Mouse (Mus musculus): ENCODE measurements around the gene Arhgap4. TPM values are rescaled to one million over a fixed set of nuclear protein-coding genes. Genes with fewer than 3 reads are reported as not detected.
A peak's percentile ranks its signal among the peaks of the same experiment; 100 is the strongest.

Gene Arhgap4
- polyA plus RNA-seq, 1 experiment from 2014 or later: 2.1 TPM

GRCm38 (mm10) chrX:73954988-73955387 is 33.3 kb upstream of the Arhgap4 start:
- H3K4me2 ChIP-seq (ENCODE audit: low read depth): no peak overlapping the region
- 95% methylated on average over 6 of the region's 6 CpGs for WGBS

GRCm38 (mm10) chrX:73952603-73953002 is 30.9 kb upstream of the Arhgap4 start:
- Histone ChIP-seq H3K27me3 (ENCODE audit: control insufficient read depth, insufficient read depth, low read length) (no peaks in the 10 kb centered on the region), H3K36me3 (ENCODE audit: control insufficient read depth, insufficient read depth, low read length) (peaks cover 20% of the 10 kb centered on the region), H3K4me2 (ENCODE audit: low read depth) (no peak overlapping the region), H3K4me1 (ENCODE audit: control insufficient read depth, insufficient read depth, low read length) (no peaks in the 10 kb centered on the region), H3K27ac (ENCODE audit: low read depth, low read length) (no peak overlapping the region), H3K4me3 (ENCODE audit: low read depth, low read length) (no peak overlapping the region), H3K9me3 (ENCODE audit: control insufficient read depth, low read length) (no peaks in the 10 kb centered on the region), H3K9ac (ENCODE audit: low read length) (no peak overlapping the region)
- 92% methylated on average over 5 of the region's 5 CpGs for WGBS
- DNase-seq (ENCODE audit: low spot score) (no peak), ATAC-seq (ENCODE audit: insufficient read depth, low FRiP score, low TSS enrichment) (no peak)

More at GRCm38 (mm10) chrX:73954988-73955387, 33.3 kb upstream of the Arhgap4 start:
- Histone ChIP-seq H3K4me1 (ENCODE audit: control insufficient read depth, insufficient read depth, low read length) (no peaks in the 10 kb centered on the region), H3K9me3 (ENCODE audit: control insufficient read depth, low read length) (no peaks in the 10 kb centered on the region), H3K4me3 (ENCODE audit: low read depth, low read length) (no peak overlapping the region), H3K27me3 (ENCODE audit: control insufficient read depth, insufficient read depth, low read length) (no peaks in the 10 kb centered on the region), H3K36me3 (ENCODE audit: control insufficient read depth, insufficient read depth, low read length) (peaks cover 14% of the 10 kb centered on the region), H3K27ac (ENCODE audit: low read depth, low read length) (no peak overlapping the region), H3K9ac (ENCODE audit: low read length) (no peak overlapping the region)
- DNase-seq (ENCODE audit: low spot score): no peak
- ATAC-seq (ENCODE audit: insufficient read depth, low FRiP score, low TSS enrichment): no peak

DNA sequence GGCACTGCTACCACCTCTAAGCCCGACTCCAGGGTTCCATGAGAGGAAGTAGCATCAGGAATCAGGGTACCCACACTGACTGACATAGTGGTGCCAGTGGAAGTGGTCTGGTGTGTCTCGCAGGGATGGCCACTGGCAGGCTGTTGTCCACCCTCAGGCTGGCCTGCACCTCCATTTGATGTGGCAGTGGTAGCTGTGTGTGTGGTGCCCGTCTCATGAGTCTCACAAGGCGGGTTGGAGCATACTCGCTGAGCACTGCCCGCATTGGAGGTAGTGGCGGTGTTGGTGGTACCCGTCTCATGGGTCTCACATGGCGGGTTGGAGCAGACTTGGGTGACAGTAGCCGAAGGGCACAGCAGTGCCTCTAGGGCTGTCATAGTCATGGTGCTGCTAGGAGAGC is 27.7 kb upstream of the Arhgap4 start:
- no peak overlapping the region for H3K27ac ChIP-seq (ENCODE audit: low read depth, low read length)
- H3K27me3 ChIP-seq (ENCODE audit: control insufficient read depth, insufficient read depth, low read length): no peaks in the 10 kb centered on the region
- no peak overlapping the region for H3K4me2 ChIP-seq (ENCODE audit: low read depth)
- no peak overlapping the region for H3K4me3 ChIP-seq (ENCODE audit: low read depth, low read length)
- WGBS: 87% methylated on average over 10 of the region's 10 CpGs
- H3K36me3 ChIP-seq (ENCODE audit: control insufficient read depth, insufficient read depth, low read length): peaks cover 25% of the 10 kb centered on the region
- DNase-seq (ENCODE audit: low spot score) (no peak), ATAC-seq (ENCODE audit: insufficient read depth, low FRiP score, low TSS enrichment) (no peak)
- H3K4me1 ChIP-seq (ENCODE audit: control insufficient read depth, insufficient read depth, low read length): no peaks in the 10 kb centered on the region
- no peak overlapping the region for H3K9ac ChIP-seq (ENCODE audit: low read length)
- H3K9me3 ChIP-seq (ENCODE audit: control insufficient read depth, low read length): no peaks in the 10 kb centered on the region

DNA sequence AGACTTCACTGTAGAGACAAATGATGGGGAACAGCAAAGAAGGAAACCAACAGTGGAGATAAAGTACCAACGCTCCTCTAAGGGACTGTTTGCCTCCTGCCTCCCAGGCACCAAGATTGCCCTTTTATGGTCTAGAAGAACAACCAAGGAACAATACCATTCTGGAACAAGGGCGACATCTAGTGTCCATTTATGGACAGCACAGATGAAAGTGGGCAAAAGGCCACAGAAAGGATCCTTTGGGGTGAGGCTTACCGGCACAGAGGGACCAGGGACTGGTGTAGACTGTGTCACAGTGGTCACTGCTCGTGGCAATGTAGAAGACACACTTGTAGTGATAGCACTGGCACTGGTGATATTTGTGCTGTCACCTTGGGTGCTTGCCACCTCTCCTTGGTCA is 27.0 kb upstream of the Arhgap4 start:
- Histone ChIP-seq H3K4me1 (ENCODE audit: control insufficient read depth, insufficient read depth, low read length) (no peaks in the 10 kb centered on the region), H3K4me2 (ENCODE audit: low read depth) (no peak overlapping the region), H3K27ac (ENCODE audit: low read depth, low read length) (no peak overlapping the region), H3K4me3 (ENCODE audit: low read depth, low read length) (no peak overlapping the region), H3K36me3 (ENCODE audit: control insufficient read depth, insufficient read depth, low read length) (peaks cover 25% of the 10 kb centered on the region), H3K27me3 (ENCODE audit: control insufficient read depth, insufficient read depth, low read length) (no peaks in the 10 kb centered on the region), H3K9ac (ENCODE audit: low read length) (no peak overlapping the region), H3K9me3 (ENCODE audit: control insufficient read depth, low read length) (no peaks in the 10 kb centered on the region)
- ATAC-seq (ENCODE audit: insufficient read depth, low FRiP score, low TSS enrichment) (0 out of 2 replicates have a peak, but pooled peaks have one; percentile 31), DNase-seq (ENCODE audit: low spot score) (peak; percentile 47)
- 20% methylated on average over 4 of the region's 4 CpGs for WGBS

- no peaks in the 10 kb centered on the region for H3K27me3 ChIP-seq (ENCODE audit: control insufficient read depth, insufficient read depth, low read length)
- peaks cover 25% of the 10 kb centered on the region for H3K36me3 ChIP-seq (ENCODE audit: control insufficient read depth, insufficient read depth, low read length)
- no peak for DNase-seq (ENCODE audit: low spot score)
- no peak overlapping the region for H3K27ac ChIP-seq (ENCODE audit: low read depth, low read length)
- H3K4me3 ChIP-seq (ENCODE audit: low read depth, low read length): no peak overlapping the region
- no peak overlapping the region for H3K4me2 ChIP-seq (ENCODE audit: low read depth)
- H3K4me1 ChIP-seq (ENCODE audit: control insufficient read depth, insufficient read depth, low read length): no peaks in the 10 kb centered on the region
- no peak overlapping the region for H3K9ac ChIP-seq (ENCODE audit: low read length)
- no peak for ATAC-seq (ENCODE audit: insufficient read depth, low FRiP score, low TSS enrichment)
- WGBS: 83% methylated on average over 6 of the region's 6 CpGs
- H3K9me3 ChIP-seq (ENCODE audit: control insufficient read depth, low read length): no peaks in the 10 kb centered on the region
Measured at GRCm38 (mm10) chrX:73946896-73947295, 25.2 kb upstream of the Arhgap4 start.

GRCm38 (mm10) chrX:73942294-73942693 is 20.6 kb upstream of the Arhgap4 start:
- Histone ChIP-seq H3K36me3 (ENCODE audit: control insufficient read depth, insufficient read depth, low read length) (peaks cover 8% of the 10 kb centered on the region), H3K27ac (ENCODE audit: low read depth, low read length) (no peak overlapping the region), H3K9me3 (ENCODE audit: control insufficient read depth, low read length) (no peaks in the 10 kb centered on the region), H3K27me3 (ENCODE audit: control insufficient read depth, insufficient read depth, low read length) (no peaks in the 10 kb centered on the region), H3K4me1 (ENCODE audit: control insufficient read depth, insufficient read depth, low read length) (no peaks in the 10 kb centered on the region), H3K4me3 (ENCODE audit: low read depth, low read length) (no peak overlapping the region), H3K4me2 (ENCODE audit: low read depth) (no peak overlapping the region), H3K9ac (ENCODE audit: low read length) (no peak overlapping the region)
- DNase-seq (ENCODE audit: low spot score) (no peak), ATAC-seq (ENCODE audit: insufficient read depth, low FRiP score, low TSS enrichment) (no peak)
- 88% methylated on average over 2 of the region's 2 CpGs for WGBS

DNA sequence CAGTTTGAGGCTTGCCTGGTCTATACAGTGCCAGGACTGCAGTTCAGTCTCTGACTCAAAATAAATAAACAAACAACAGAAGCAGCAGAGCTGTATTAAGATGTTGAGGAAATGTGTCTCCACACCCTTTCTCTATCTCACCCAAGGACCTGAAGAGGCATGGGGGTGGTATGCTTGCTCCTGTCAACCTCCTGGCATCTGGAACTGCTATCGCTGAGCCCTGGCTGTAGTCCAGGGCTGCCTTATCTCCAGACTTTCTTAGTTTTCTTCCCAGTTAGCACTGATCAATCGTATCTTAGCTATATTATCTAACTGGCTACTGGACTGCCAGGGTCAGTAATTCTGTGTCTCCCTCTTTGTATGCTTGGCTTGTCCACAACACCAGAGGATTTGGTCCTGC is 20.2 kb upstream of the Arhgap4 start:
- Histone ChIP-seq H3K9me3 (ENCODE audit: control insufficient read depth, low read length) (no peaks in the 10 kb centered on the region), H3K27me3 (ENCODE audit: control insufficient read depth, insufficient read depth, low read length) (no peaks in the 10 kb centered on the region), H3K4me1 (ENCODE audit: control insufficient read depth, insufficient read depth, low read length) (no peaks in the 10 kb centered on the region), H3K27ac (ENCODE audit: low read depth, low read length) (no peak overlapping the region), H3K4me2 (ENCODE audit: low read depth) (no peak overlapping the region), H3K4me3 (ENCODE audit: low read depth, low read length) (no peak overlapping the region), H3K36me3 (ENCODE audit: control insufficient read depth, insufficient read depth, low read length) (peaks cover 8% of the 10 kb centered on the region), H3K9ac (ENCODE audit: low read length) (no peak overlapping the region)
- WGBS: 84% methylated on average over 2 of the region's 2 CpGs
- ATAC-seq (ENCODE audit: insufficient read depth, low FRiP score, low TSS enrichment) (no peak), DNase-seq (ENCODE audit: low spot score) (no peak)

- no peak overlapping the region for H3K9ac ChIP-seq (ENCODE audit: low read length)
- WGBS: 78% methylated on average over 2 of the region's 2 CpGs
- H3K36me3 ChIP-seq (ENCODE audit: control insufficient read depth, insufficient read depth, low read length): no peaks in the 10 kb centered on the region
- no peak overlapping the region for H3K4me2 ChIP-seq (ENCODE audit: low read depth)
- no peaks in the 10 kb centered on the region for H3K4me1 ChIP-seq (ENCODE audit: control insufficient read depth, insufficient read depth, low read length)
- ATAC-seq (ENCODE audit: insufficient read depth, low FRiP score, low TSS enrichment) (no peak), DNase-seq (ENCODE audit: low spot score) (no peak)
- H3K4me3 ChIP-seq (ENCODE audit: low read depth, low read length): no peak overlapping the region
- no peaks in the 10 kb centered on the region for H3K9me3 ChIP-seq (ENCODE audit: control insufficient read depth, low read length)
- no peaks in the 10 kb centered on the region for H3K27me3 ChIP-seq (ENCODE audit: control insufficient read depth, insufficient read depth, low read length)
- H3K27ac ChIP-seq (ENCODE audit: low read depth, low read length): no peak overlapping the region
Measured at GRCm38 (mm10) chrX:73931871-73932270, 10.2 kb upstream of the Arhgap4 start.

- no peaks in the 10 kb centered on the region for H3K27me3 ChIP-seq (ENCODE audit: control insufficient read depth, insufficient read depth, low read length)
- peak within 1 kb of the TSS; percentile 16; the same call in 1 of the 2 replicates for H3K4me2 ChIP-seq (ENCODE audit: low read depth)
- WGBS: 41% methylated on average over 17 of the region's 17 CpGs
- peak; percentile 67 for DNase-seq (ENCODE audit: low spot score)
- 0 out of 2 replicates have a peak within 1 kb of the TSS, but pooled peaks have one; percentile 6 for H3K4me3 ChIP-seq (ENCODE audit: low read depth, low read length)
- H3K9ac ChIP-seq (ENCODE audit: low read length): no peak within 1 kb of the TSS
- 0 out of 2 replicates have a peak, but pooled peaks have one; percentile 9 for ATAC-seq (ENCODE audit: insufficient read depth, low FRiP score, low TSS enrichment)
- H3K36me3 ChIP-seq (ENCODE audit: control insufficient read depth, insufficient read depth, low read length): no peaks in the 10 kb centered on the region
- no peaks in the 10 kb centered on the region for H3K4me1 ChIP-seq (ENCODE audit: control insufficient read depth, insufficient read depth, low read length)
- no peak within 1 kb of the TSS for H3K27ac ChIP-seq (ENCODE audit: low read depth, low read length)
- H3K9me3 ChIP-seq (ENCODE audit: control insufficient read depth, low read length): no peaks in the 10 kb centered on the region
Measured at GRCm38 (mm10) chrX:73930402-73931062, 8.9 kb upstream of the Arhgap4 start, which contains the start of gene Renbp. Renbp (minus strand) TSS chrX:73930850.

All from neural tube, embryonic 11.5 days (tissue).